Mouse (Mus musculus) kidney, adult 8-10 months (tissue): Measurements from ENCODE around the gene Trnau1ap.
"Not testable (repeated sequence)": the region's sequence is repeated elsewhere in the genome, so short reads cannot be mapped to it uniquely, and the experiment has no call there.

Source experiments
- DNase-seq, 2 experiments: peaks; one replicate each; pipeline ENCODE4 v3.0.0; 2022

Trnau1ap gene

DNA sequence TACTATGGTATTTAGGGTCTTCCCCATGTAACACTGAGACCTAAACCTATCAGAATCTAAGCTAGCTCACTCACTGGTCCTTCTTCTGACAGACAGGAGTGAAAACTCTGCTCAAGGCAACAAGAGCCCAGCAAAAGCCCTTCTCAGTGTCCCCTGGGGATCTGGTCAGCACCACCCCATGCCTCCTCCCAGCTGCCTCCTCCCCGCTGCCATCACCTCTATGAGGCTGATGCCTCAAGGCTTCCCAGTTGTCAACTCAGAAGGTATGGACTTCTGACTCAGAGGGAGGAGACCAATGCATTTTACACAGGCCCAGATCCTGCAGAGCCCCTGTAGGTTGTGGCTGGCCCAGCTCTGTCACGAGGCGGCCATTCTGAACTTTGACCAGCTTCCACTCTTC is 12.1 kb upstream of the Trnau1ap start:
- no peak for DNase-seq

GRCm38 (mm10) chr4:132338943-132339342 is 9.6 kb upstream of the Trnau1ap start:
- peak; percentile 82 to 86 for DNase-seq

DNA sequence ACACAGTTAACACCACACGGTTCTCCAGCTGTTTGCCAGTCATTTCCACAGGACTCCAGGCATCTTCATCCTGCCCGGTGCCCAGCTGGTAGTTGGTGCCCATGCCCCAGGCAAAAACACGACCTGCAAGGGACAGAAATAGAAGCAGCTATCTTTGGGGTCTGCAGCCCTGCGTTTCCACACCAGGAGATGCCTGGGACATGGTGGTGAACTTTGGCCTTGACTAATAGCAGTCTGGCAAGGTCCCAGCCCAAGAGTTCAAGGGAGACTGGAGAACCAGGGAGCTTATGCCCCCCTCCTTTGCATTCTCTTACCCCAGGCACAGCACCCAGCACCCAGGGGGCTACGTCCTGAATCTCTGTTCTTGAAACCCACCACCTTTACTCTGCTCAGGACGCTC is 3.5 kb upstream of the Trnau1ap start:
- peak; percentile 50 to 67 for DNase-seq

GRCm38 (mm10) chr4:132331960-132332359 is 2.6 kb upstream of the Trnau1ap start:
- DNase-seq, result no peak

DNA sequence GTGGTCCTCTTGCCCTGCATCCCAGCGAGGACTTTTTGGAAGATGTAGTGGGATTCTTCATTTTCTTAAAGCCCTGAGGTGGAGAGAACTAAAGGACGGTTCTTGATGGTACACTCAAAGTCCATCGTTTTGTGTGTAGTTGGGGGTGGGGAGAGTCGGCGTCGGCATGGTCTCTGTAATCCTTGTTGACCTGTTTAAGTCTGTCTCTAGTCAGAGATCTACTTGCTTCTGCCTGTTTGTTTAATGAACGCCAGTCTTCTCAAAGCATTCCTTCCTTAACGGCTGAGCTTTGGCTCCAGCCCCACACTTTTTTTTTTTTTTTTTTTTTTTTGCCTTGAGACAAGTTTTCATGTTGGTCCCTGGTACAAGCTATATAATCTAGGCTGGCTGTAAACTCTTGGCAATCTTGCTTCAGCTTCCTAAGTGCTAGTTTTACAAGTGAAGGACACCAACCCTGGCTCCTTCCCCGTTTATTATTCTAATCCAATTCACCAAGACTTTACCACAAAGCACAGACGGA is 557 bp upstream of the Trnau1ap start:
- no peak for DNase-seq

DNA sequence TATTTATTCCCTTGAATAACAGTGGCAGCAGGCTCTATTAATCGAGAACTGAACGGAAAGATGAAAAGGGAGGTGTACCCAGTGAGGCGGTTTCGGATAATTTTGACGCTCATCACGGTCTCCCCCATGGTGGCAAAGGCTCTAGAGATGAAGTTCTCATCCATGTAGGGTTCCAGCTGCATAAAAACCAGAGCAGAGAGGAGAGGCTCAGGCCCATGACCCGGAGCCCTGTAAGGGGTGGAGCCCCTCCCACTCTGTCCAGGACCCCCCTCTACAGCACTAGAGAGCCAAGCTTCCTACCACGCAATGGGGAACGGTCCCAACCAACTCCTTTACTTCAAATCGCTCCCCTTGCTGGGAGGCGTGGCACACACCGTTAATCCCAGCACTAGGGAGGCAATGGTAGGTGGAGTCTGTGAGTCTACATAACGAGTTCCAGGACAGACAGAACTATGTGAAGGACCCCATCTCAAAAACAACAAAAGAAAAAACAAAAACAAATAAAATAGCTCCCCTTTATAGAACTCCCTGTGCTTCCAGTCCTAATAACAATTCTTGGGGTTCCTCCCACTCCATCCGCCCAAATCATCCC is 851 bp downstream of the Trnau1ap start:
- no peak for DNase-seq

DNA sequence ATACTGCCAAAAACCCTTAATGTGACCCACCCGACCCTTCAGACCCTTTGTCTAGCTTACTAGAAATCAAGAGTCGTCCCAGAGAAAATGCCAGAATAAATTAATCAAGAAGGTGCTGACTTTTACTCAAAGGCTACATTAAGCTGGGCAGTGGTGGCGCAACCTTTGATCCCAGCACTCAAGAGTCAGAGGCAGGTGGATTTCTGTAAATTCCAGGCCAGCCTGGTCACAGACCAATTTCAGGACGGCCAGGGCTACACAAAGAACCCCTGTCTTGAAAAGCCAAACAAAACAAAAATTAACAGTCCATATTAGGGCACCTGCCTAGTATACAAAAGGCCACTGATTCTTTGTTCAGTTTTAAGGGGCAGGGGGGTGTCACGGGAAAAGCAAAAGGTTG is 2.9 kb downstream of the Trnau1ap start:
- no peak for DNase-seq

DNA sequence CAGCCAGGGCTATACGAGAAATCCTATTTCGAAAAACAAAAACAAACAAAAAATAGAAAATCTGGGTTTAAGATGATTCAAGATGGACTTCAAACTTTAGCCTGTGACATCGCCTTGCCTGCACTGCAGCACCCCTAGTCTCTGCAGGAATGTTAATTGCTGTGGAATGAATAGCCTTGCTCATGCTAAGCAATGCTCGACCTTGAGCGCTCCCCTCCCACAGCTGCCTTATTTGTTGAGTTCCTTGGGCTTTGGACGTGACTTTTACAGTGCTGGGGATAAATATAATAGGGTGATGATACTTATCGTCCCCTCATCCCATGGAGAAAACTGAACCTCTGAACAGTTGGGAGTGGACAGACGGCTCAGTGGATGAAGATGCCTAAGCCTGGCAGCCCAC is 13.6 kb downstream of the Trnau1ap start:
- peak; percentile 51 to 52 for DNase-seq

DNA sequence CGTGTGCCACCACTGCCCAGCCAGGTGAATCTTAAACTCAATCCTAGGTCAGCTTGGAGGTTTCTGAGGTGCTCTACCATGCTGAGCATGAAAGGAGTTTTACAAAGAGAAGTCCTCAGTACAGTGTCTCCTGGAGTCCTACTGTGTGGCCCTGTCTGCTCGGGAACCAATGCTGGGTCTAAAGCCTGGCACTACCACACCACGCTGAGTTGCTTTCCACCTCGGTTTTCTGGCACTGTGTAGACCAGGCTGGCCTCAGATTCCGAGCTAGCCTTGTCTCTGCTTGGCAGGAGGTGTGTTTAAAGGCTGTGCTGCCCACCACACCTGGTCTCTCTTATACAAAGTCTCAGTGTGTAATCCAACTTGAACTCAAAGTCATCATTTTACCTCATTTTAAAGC is 16.7 kb downstream of the Trnau1ap start:
- no peak for DNase-seq

DNA sequence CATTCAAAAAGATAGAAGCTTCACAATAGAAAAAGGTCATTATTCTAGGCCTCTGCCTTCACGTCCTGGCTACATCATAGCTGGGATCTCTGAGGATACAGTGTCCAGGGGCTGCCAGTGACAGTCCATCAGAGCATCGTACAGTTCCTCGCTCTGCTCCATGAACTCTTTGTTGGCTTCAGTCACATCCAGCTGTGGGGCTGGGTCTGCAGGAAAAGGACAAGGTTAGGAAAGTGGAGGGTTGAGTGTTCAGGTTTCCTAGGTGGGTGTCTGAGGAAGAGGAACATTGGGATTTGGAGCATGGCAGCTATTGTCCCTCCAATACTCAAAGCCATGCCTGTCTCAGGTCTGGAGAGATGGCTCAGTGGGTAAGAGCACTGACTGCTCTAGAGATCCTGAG is 17.5 kb downstream of the Trnau1ap start:
- no peak for DNase-seq

GRCm38 (mm10) chr4:132311209-132311608 is 18.1 kb downstream of the Trnau1ap start:
- no peak for DNase-seq

DNA sequence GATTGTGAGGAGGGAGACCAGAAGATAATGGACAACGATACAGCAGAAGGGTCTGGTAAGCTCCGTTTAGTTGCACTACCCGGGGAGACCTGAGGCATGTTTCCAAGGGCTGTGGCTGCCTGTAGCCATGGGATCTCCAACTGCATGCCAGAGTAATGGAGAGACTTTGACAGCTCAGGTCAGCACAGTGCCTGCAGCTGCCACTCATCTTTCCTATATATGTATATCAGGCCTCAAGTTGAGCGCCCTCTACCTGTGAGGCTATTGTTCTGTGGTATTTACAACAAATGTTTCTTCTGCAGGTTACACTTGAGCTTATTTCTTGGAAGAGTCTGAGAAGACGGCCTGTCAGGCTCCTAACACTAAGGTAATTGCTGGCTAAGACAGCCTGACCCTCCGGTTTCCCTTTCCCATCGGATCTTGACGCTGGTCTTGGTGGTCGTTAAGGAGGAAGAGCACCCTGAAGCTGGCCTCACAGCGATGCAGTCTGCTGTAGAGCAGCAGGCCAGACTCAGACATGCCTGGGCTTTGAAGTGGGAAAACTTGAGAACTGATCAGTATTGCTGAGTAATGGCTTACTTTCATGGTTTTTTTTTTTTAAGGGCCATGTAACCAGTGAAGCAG is 19.4 kb downstream of the Trnau1ap start:
- DNase-seq, result peak in 1 of 2 experiments; percentile 56

DNA sequence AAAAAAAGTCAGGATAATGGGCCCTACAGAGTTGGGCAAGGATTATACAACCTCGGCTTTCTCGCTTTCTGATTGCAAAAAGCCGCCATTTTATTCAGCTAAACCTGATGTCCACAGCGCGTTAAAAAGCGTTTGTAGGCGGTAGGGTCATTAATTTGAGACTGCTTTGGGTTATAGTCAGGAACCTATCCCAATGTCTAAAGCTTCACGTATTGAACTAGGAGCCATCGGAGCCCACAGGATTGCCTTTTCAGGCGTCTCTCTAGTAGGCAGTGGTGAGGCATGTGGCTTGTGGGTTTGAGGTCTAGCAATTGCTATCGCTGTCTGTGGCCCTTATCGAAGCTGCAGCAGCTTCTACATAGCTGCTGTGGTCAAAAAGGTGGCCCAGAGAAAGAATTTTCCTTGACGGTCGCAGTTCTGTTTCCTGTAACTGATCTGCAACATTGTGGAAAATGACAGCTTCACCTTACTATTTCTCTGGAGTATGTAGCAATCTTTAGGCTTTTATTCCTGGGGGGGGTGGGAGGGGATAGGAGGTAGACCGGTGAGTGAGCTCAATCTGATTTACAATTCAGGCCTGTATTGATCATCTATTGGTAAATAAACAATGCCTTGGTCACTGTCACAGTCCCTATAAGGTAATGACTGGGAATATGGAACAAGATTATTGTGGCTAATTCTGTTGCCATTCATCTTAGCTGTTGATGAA is 20.0 kb downstream of the Trnau1ap start:
- no peak for DNase-seq

DNA sequence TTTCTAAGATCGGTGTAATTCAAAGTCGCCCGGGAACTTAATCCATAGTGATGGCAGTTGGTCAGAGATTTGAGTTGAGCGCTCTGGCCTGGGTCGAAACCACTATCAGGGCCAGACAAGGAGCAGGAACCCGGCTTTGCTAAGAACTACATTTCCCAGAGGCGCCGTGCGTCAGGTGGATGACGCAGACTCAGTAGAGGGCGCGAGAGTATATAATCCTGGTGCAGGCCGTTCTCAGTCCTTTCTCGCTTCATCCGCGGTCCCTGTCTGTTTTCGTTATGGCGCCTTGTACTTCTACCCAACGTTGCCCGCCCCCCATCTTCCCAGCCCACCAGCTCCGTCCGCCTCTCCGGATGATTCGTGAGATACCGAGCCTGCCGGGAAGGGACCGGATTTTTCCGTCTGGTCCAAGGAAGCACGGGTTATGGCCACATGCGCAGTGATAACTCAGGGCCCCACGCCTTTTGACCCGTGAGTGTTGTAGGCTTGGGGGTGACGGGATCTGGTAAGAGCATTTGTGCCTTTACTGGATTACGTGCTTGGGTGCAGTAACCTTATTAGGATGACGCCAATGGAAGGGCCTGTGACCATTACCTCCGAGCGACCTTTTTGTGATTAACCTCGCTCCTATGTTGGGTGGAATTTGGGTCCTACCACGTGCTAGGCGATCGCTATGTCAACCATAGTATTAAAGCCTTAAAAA is 20.8 kb downstream of the Trnau1ap start:
- DNase-seq, result peak; percentile 90 to 92

GRCm38 (mm10) chr4:132306004-132306403 is 23.3 kb downstream of the Trnau1ap start:
- no peak for DNase-seq

- peak; percentile 61 to 72 for DNase-seq
Observed at GRCm38 (mm10) chr4:132305276-132305675, 24.1 kb downstream of the Trnau1ap start.

DNA sequence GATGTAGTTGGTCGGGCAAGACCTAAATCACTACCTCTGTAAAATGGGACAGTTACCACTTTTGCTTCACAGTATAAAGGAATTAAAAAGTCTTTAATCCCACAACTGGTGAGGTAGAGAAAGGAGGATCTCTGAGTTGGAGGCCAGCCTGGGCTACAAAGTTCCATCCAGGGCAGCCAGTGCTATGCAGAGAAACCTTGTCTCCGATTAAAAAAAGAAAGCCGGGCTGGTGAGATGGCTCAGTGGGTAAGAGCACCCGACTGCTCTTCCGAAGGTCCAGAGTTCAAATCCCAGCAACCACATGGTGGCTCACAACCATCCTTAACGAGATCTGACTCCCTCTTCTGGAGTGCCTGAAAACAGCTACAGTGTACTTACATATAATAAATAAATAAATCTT is 25.9 kb downstream of the Trnau1ap start:
- DNase-seq, result not testable (repeated sequence)

DNA sequence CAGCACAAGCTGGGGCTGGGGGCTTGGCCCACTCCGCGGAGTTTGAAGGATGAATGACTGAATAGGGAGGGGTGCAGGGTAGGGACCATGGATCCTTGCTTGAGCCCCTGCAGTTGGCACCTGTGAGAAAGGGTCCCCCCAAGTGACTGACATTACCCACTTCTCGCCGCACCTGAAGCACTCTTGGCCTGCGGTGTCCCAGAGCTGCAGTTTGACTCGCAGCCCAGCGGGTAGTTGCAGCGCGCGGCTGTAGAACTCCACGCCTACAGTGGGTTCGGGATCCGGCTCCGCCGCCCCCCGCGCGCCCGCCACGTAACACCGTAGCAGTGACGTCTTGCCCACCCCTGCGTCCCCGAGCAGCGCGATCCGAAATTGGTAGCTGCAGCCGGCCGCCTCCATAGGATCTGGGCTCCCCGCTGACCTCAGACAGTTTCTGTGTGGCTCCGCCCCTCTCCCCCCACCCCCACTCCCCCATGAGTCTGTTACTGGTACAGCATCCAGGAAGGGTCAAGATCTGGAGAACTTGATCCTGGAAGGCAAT is 26.3 kb downstream of the Trnau1ap start, which contains the start of gene Rab42:
Gene Rab42 (minus strand): TSS at position 447 of the 541 bp plus-strand sequence.
- peak in 1 of 2 experiments; percentile 44 for DNase-seq

DNA sequence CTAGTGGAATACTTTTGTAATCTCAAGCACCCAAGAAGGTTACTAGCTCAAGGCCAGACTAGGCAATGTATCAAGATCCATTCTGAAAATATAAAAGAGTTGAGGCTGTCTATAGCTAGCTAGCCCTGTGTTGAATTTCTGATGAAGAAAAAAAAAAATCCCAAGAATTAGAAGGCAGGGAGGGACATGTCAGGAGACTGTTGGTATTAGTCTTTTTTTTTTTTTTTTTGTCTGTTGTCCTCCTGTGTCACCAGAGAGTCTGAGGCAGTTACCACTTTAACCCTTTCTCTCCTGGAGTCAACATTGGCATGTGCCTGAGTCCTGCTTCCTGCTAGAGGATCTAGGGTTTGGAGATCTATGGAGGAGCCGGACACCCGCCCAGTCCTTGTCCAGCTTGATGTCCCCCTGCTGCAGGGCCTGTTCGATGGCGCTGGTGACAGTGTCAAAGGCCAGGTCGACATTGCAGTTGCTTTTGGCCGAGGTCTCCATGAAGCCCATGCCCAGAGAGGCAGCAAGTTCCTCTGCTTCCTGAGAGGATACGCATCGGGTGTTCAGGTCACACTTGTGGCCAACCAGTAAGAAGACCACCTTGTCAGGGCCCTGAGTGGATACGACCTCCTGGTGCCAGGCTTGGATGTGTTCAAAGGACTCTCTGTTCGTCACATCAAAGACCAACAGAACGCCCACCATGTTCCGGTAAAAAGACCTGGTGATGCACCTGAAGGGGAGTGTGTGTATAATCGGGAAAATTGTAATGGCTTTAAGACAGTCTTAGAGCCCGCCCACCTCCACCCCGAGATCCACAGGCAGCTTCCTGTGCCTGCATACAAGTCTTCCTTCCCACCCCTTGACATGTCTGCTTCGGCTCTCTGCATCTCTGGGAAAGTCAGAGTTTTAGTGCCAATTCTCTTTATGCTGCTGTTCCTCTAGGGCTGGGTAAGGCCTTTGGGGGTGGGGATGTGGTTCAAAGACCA is 27.1 kb downstream of the Trnau1ap start:
- no peak for DNase-seq

DNA sequence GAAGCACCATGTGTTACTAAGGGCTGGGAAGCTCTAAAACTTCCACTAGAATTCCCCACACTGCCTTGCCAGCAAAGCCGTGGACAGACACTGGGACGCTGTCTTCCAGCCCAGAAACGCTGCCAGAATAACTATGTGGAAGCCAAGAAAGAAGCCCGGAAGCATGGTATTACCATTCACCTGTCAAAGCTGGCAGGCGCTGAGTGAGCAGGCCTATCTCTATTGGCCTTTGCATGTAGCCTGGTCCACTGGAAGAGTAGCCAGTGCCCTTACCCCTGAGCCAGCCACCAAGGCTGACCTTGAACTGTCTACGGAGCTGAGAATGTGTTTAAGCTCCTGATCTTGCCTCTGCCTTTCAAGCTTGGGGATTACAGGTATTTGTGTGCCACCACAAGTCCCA is 27.9 kb downstream of the Trnau1ap start:
- no peak for DNase-seq

DNA sequence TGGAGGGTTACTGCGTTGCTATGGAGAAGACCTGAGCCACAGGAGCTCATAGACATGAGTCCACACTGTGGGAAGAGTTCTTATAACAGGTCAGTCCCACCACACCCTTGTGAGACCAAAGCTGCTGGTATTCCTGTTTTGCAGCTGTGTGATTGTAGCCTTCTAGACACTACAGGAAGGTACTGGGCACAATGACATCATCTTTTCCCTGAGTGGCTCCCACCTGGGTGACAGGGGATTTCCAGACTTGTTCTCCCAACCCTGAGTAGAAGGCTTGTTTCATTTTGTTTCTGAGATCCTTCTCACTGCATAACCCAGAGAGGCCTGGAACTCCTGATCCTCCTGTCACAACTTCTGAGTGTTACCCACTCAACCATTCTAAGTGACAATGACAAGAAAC is 29.5 kb downstream of the Trnau1ap start:
- DNase-seq, result no peak
